Mouse (Mus musculus): ENCODE measurements around the gene Ccdc174.

Gene Ccdc174

GRCm38 (mm10) chr6:91917716-91918115, 39.9 kb downstream of the Ccdc174 start:
- DNase-seq (ENCODE audit: low read depth, low spot score), result no peak

- no peak for DNase-seq (ENCODE audit: low read depth, low spot score)
Observed at GRCm38 (mm10) chr6:91931231-91931630, 53.4 kb downstream of the Ccdc174 start.

- DNase-seq (ENCODE audit: low read depth, low spot score), result no peak
Observed at GRCm38 (mm10) chr6:91938491-91938890, 60.6 kb downstream of the Ccdc174 start.

- no peak for DNase-seq (ENCODE audit: low read depth, low spot score)
Observed at GRCm38 (mm10) chr6:91948426-91948825, 70.6 kb downstream of the Ccdc174 start.

All from mesoderm, embryonic 11.5 days (tissue).